Mouse (Mus musculus) kidney, adult 2 months (tissue): Measurements from ENCODE around the gene Gm26620.

Source experiments
- CTCF ChIP-seq: fragments of 200-500 bp; conservative IDR thresholded peaks from 2 replicates; pipeline ENCODE4 v1.5.1; 2011; ENCODE audit warnings: low read depth, mild to moderate bottlenecking, control low read depth, low read length, moderate library complexity, mixed read lengths; ENCODE audit not compliant: insufficient read depth, insufficient read length
- POLR2A ChIP-seq: fragments of 200-500 bp; IDR thresholded peaks from one replicate; pipeline ENCODE4 v1.6.1; 2011; ENCODE audit warnings: low read depth, low read length, control low read depth

DNA sequence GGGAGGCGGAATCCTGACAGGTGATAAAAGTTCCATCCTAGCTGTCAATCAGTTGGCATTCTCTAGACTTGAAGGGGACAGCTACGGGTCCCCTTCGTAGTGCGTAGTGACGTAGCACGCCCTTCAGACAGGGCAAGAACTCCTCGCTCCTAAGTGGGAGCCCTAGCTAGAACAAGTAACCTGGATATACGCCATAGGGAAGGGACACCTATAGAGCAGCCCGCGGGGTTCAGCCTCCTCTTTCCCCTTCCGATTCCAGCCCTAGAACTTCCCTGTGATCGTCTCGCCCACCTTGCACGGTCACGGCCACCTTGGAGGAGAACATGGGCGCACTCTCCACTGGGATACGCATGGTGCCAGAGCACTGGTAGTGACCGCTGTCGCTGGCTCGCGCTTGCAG lies 23.5 kb downstream of the Gm26620 start:
- TF ChIP-seq CTCF, result no peak
- no peak for TF ChIP-seq POLR2A
